Mouse (Mus musculus) embryo, embryonic 10 days (tissue): ENCODE data around the gene Tmcc3.

Source experiments
- DNase-seq: peaks from one replicate; pipeline ENCODE4 v3.0.0-alpha.2; 2015; ENCODE audit warnings: low spot score

The Tmcc3 gene

DNA sequence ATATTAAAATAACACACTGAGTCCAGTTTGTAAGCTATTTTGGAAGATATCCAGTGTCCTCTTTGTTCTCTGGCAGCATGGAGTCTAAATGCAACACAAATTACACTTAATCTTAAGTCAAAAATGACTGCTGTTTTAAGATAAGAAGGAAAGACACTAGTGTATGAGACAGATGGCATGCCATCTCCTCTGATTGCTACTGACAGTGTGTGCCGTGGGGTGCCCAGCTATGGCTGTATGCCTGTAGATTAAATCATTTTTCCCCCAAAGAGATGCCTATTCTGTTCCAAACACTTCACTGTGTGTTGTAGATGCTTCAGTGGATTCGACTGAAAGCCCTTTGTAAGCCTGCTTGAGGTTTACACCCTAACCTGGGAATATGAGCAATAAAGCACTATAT is 59.5 kb downstream of the Tmcc3 start:
- DNase-seq: no peak

DNA sequence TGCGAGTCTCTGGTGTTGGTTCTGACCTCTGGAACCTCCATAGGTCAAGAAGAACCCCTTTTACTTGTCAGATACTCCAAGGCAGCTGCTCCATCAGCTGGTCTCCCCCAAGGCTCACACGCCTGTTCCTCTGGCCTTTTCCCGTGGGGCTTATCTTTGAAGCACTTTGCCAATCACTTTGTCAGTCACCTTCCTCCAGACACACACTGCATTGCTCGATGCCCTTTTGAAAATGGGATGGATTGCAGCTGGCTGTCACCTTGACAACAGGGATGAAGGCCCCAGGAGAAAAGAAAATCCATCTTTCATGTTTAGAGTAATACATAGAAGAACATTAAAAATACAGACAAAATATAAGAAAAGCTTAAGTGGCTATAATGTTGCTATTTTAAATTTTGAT is 65.2 kb downstream of the Tmcc3 start:
- DNase-seq: no peak

DNA sequence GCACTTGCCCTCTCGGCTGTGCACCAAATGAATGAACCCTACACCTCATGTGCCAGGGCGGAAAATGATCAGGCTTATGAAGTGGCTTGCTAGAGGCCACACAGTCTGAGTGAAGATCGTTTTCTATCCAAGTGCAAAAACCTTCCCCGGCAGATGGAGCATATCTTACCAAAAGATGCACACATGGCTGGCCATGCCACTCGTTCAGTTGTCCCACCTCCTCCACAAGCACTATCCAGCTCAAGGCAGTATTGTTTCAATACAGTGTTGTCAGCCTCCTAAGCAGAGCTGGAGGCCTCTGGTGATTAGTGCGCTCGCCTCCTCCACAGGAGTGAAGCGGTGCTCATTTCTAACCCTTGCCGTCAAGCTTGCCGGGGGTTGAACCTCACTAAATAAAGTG is 66.1 kb downstream of the Tmcc3 start:
- no peak for DNase-seq

DNA sequence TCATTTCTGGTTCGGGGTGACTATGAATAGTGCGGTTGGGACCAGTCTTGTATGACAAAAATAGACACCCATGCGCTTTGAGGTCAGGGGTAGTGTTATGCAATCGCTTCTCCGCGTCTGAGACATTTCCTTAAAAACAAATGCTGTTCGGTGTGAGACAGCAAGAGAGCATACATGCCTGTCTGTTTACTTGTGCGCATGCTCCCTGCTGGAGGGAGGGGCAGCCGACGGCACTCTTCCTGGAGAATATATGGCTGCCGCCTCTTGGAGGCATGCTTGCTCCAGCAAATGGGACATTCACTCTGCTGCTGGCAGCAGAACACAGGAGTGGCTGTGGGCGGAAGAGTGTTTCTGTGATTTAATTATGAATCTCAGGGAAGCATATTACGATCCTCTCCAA is 66.6 kb downstream of the Tmcc3 start:
- DNase-seq: no peak

DNA sequence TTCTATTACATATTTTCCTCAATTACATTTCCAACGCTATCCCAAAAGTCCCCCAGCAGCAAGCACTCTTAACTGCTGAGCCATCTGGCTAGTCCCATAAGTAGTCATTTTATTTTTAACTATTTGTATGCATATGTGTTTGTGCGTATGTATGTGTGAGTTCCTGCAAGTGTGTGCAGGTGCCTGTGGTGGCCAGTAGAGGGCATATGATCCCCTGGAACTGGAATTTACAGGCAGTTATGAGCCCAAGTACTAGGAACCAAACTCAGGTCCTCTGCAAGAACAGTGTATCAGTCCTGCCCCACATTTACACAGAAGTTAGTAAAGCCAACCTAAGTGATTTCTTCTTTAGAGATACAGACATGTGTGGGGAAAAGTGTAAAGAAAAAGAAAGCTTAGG is 68.3 kb downstream of the Tmcc3 start:
- DNase-seq: no peak

DNA sequence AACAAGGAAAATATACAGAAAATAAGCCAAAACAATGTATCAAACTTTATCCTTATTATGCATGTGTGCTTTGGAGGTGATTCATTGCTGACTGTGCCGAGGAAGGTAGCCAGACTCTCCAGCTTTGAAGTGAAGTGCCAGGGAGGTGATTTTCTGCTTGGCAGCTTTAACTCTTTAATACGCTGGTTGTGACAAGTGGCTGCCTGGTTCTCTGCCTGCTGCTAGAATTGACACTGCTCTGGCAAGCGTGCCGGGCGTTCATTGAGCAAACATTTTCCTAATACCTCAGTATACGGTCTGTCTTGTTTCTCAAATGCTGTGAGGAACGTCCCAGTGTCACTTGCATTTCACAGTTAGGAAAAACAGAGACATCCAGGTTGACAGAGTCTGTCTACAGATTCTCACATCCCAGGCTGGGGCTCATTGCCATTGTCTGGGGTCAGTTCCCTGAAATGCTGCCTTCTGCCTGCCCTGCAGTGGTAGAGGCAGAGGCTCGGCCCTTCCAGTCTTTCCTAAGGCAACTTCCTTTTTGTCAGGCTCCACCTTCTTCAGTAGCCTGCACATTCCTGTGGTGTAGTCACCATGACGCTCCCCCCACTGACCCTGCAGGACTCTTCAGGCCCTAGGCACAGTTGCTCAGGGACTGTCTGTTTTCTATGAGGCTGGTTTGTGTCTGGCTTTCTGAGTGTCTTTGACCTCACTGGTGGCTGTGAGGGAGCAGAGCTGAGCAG is 69.1 kb downstream of the Tmcc3 start:
- peak; percentile 45 for DNase-seq

DNA sequence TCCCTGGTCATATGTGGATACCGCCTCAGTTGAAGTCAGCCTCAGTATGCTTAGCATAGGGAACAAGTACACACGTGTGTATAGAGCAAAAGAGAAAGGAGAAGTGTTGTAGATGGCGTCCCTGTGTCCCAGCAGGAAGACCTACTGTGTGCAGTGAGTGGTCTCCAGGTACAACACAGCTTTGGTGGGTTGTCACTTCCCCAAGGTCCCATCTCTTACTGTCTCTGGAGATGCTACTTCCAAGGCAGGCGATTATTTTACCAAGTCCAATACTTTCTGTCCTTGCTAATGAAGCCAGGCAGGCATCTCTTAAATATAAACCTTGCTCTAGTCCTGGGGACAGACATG is 69.6 kb downstream of the Tmcc3 start:
- no peak for DNase-seq

DNA sequence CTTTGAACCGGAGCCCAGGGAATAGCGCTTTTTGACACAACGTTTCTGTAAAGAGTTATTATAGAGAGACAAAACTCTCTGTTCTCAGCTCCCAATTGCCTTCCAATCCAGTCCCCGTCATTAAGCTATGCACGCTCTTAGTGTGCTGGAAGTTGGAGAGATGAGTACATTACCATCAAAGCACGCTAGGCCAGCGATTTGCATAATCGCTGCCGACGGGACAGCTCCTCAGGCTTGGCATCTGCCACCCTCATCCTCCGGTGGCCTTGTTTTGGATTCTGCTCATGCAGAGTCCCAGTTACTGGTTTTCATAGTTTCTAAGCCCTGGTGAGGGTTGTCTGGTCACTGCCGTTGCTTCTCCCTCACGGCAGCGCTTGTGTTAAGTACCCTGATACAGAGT is 70.9 kb downstream of the Tmcc3 start:
- DNase-seq: no peak

DNA sequence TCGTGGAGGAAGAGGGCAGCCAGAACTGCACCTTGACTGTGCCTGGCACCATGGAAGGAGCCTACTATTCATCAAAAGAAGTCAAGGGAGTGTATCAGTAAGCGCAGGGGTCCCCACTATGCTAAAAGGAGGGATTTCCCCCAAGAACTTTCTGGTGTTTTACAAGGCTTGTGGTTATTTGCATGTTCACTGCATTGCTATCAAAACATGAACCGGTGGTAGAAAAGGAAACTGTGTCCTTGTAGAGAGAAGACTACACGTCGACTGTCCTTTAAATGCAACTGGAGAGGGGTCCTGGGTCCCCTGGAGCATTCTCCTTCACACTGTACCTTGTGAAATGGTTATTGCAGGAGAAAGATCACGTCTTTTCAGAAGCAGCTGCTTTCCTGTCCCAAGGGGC is 71.8 kb downstream of the Tmcc3 start:
- no peak for DNase-seq

DNA sequence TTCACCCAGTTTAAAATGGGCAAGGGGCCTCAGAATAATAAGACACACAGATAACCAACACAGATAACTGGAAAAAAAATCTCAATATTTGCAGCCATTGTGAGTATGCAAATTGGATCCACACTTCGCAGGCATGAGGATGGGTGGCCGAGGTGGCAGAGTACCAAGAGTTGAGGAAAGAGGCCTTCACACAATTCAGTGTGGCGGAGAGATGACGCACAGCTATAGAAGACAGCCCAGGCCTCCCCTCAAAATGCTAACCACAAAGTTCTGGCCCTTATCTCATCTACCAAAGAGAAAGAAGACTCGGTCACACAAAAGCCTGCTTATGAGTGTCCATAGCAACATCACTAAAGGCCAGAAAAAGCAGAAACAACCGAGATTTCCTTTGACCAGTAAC is 77.5 kb downstream of the Tmcc3 start:
- DNase-seq: no peak

DNA sequence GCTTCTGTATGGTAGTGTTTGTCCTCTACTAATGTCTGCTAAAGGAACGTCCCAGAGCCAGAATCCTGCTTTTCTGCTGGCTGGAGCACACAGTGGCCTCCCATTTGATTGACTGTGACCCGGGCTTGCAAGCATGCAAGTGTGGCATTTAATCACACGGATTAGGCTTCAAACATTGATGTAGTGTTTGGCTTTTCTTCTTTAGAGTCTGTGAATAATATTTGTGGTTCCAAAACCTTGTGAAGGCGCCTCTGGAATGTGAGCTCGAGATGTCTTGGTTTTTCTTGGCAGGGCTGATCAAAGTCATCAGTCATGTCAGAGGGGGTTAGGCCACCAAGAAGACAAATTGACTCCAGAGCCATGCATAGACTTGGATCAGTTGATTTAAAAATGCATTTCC is 79.3 kb downstream of the Tmcc3 start:
- no peak for DNase-seq

DNA sequence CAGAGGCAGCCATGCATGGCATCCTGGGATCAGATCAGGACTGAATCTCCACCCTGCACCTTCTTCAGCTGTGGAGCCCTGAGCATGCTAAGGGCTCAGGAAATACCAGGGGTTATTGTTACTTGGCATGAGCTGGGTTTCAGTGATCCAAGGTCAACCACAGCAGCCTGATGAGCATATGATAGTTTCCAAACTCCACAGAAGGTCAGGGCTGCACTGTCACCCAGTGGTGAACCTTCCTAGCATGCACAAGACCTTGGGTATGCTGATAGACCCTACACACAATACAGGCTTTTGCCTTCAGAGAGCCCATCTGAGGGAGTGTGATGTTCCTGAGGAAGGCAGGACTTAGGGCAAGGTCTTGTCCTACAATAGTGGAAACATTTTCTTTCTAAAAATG is 82.5 kb downstream of the Tmcc3 start:
- DNase-seq: no peak

DNA sequence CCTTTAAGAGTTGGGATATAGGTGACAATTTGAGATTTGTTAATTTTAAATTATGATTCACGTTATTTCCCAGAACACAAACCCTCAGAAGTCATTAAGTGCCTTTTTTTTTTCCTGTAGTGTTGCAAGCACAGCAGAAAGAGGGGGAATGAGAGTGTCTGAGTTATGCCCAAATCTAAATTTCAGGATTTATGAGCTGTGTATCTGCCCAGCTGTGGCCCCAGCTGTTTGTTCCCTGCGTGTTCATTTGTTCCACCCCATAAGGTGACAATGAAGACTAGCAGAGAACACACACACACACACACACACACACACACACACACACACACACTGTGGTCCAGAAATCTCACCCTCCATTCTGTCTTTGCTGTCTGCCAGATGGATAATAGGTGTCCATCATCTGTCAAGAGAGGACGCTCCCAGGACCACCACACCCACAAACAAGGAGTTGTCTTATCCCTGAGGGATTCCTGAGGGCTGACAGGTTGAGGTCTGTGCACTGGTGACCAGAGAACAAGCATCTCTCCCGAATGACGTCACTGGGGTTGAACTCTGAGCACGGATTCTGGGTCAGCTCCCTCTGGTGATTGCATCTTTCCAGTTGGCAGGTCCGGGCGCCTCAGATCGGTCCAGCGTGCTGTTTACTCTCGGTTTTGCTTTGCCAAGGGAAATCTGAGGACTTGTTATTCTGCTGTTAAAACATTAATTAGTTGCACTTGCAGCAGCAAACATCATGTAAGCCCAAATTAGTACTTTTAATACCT is 86.3 kb downstream of the Tmcc3 start:
- DNase-seq: no peak

DNA sequence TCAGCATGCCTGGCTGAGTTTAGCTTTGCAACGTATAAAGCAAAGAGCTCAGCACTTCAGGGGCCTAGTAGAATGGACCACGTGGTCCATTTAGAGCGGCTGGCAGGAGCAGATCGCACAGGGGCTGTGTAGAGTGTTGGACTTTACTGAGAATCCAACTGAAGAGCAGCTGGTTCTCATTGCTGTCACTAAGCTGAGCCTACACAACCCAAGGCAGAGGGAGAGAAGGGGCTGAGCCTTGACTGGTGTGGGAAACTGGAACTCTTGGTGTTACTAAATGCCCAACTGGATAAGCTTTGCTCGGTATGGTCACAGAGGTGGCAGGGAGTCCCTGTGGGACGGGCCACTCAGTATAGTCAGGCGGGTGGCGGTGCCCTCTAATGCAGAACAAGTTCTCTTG is 89.1 kb downstream of the Tmcc3 start:
- DNase-seq: no peak

DNA sequence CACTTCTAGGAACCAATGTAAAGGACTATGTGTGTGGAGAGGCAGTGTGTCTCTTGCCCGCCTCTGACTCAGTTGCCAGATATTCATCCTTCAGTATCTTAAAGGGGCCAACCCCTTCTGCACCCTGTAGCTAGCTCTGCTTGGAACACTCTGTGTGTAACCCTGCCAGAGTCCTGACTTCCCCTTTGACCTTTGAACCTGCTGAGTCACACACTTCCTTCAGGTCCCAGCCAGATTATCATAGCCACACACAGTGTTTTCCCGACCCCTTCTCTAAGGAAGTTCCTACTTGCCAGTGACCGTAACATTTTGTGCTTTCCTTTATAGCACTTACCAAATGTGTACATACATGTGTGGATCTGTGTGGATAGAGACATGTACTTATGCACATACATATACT is 93.7 kb downstream of the Tmcc3 start:
- DNase-seq: peak; percentile 35

DNA sequence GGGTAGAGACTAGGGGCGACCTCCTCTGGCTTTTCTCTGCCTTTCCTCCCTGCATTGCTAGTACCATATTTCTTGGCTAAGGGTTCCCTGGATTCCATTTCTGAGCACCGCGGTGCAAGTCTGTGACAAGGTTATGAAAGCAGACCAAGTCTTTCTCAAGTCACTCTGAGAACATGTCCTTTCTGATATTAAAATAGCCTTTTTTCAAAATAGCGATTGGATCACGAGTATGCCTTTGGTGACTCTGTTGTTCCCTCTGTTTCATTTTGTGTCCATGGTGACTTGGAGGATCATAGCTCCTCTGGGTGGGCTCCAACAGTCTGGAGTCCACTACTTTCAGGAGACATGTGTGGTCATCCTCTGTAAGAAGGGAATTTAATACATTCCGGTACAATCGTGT is 95.1 kb downstream of the Tmcc3 start:
- no peak for DNase-seq

DNA sequence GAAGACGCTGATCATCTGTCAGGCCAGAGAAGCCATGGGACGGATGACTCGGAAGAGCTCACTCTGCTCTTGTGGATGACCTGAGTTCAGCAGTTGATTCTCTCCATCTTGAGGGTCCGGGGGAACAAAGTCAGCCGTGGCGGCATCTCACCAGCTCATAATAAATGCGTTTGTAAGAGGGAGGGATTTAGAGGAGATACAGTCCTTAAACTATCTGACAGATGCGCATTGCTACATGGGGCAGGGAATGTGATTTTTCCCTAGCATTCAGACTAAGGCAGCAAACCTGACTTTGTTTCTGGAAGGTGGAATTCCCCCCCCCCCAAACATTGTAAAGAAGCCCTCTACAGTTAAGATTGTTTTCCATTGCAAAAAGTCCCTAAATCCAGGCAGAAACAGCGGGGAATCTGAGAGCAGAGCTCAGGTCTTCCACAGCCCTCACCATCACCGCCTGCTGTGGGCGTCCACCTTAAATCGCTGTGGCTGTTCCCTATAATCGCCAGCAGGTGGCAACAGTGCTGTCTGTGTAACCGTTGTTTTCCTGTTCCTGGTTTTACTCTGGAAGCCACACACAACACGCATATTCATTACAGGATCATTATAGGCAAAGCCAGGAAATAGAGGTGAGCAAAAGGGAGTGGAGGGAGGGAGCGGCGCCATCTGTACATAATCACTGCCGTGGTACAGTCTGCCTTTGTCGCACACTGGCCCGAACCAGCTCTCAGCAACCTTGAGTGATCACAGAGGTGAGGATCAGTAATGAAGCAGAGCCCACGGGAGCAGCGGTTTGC is 96.8 kb downstream of the Tmcc3 start:
- peak; percentile 95 for DNase-seq

DNA sequence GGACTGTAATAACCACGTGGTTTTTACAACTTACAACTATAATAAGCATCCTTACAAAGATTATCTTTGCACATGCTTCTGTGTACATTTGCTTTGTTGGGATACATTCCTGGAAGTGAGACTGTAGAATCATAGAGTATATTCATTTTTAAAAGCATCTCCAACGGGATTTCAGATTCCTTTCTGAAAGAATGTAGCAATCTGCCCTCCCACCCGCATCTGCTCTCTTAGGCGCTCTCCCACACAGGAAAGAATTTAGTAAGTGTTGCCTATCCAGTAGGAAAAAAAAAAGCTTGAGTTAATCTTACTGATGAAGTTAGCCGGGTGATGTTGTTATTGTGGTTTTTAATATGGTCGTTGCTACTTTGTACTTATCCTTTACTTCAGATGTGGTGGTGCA is 97.9 kb downstream of the Tmcc3 start:
- DNase-seq: no peak

DNA sequence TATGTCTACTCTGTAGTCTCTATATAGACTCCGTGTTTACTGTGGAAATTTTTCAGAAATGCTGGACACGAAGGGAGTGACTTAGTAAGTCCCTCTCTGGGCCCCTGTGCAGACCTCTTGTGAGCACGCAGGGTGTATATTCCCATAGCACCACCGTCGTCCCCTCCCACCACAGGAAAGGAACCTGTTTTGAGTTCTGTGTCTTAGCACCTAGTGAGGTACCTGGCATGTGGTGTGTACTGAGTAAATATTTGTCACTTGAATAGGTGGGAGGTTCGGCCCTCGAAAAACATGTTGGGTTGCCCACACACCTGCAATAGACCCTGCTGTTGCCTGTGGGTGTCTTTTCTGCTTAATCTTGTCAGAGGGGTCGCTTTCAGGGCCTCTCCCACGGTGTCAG is 99.8 kb downstream of the Tmcc3 start:
- DNase-seq: no peak

DNA sequence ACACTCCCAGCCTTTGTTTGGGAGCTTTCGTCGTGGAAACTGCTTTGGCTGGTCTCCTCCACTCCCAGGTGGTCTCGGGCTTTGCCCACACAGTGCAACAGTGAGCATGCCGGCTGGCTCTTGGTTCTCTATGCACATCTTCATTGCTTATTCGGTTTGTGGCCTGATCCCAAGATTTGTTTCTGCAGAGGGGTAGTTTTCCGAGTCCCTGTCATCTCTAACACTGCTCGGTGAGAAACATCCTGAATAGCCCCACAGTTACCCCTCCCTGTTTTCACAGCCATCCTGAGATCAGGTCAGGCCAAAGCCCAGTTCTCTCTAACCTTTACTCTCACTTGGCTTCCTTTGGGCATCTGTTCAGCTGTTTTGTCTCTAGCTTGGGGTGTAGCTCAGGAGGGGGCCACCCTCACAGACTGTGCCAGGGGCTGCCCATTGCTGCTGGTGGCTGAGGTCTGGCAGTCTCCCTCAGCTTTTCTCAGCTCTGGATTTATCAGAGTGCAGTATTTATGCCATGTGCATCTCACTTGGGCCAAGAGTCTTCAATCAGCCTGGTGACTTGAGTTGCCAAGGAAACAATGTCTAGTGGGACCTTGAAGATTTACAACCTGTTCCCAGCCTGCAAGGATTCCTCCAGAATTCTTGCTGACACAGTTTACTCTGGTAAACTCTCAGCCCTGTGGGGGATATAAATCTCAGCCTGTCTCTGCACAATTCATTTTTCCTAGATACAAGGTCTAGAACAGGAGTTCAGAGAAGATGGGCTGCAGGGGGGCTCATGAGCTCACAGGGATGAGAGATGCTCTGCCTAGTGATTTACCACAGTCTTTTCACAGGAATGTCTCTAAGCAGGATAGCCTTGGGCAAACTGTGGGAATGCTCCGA is 102.3 kb downstream of the Tmcc3 start:
- DNase-seq: peak; percentile 61

DNA sequence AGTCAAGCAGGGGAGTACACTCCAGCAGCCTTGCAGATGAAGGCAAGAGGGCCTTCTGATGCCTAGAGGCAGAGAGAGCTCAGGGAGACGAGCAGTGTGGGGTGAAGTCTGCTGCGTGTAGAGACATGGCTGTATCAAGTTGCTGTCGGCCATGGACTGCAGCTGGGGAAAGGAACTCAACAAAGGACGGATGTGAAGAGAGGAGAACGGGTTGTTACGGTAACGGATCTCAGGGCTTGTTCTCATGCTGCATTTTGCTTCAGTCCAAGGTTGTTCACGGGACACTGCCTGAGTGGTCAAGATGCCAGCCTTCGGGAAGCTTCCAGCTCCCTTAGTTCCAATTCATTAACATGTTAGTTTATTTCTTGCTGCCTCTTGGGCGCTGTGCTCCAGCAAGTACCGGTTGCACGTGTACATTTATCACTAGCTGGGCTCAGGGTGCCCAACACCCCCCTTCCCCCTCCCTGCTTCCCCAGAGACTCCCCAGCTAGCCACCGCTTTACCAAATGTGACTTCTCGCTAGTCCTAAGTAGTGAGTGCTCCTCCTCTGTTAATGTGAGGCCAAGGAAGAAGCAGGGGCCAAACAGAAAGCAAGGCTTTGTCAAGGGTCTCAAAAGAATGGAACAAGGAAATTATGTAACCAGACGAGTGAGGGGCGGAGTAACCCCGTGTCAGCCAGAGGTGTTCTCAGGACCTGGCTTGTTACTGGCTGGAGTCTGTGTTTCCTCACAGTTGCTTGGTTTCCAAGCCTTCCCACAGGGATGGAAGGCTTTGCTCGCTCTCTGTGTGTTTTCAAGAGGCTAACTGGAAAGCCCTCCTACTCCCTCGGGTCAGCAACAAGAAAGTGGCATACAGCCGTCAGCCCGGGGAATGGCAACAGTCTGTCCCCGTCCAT is 104.4 kb downstream of the Tmcc3 start:
- peak; percentile 67 for DNase-seq
